Mouse (Mus musculus) left cerebral cortex, adult 8-10 months (tissue): ENCODE data around the gene 1700018F24Rik. TPM values are rescaled to one million over a fixed set of nuclear protein-coding genes. Genes with fewer than 3 reads are reported as not detected.
"Not testable (repeated sequence)": the region's sequence is repeated elsewhere in the genome, so short reads cannot be mapped to it uniquely, and the experiment has no call there.

ENCODE experiments used
- DNase-seq, 2 experiments: peaks; one replicate each; pipeline ENCODE4 v3.0.0; 2022; ENCODE audit warnings: low spot score in 2 of 2
- total RNA-seq, 4 experiments: library from RNA; stranded (reverse); gene quantifications; 2 replicates each; pipeline ENCODE4 v1.2.4; 2022

1700018F24Rik gene
- total RNA-seq, 4 experiments from 2014 or later = not detected

DNA sequence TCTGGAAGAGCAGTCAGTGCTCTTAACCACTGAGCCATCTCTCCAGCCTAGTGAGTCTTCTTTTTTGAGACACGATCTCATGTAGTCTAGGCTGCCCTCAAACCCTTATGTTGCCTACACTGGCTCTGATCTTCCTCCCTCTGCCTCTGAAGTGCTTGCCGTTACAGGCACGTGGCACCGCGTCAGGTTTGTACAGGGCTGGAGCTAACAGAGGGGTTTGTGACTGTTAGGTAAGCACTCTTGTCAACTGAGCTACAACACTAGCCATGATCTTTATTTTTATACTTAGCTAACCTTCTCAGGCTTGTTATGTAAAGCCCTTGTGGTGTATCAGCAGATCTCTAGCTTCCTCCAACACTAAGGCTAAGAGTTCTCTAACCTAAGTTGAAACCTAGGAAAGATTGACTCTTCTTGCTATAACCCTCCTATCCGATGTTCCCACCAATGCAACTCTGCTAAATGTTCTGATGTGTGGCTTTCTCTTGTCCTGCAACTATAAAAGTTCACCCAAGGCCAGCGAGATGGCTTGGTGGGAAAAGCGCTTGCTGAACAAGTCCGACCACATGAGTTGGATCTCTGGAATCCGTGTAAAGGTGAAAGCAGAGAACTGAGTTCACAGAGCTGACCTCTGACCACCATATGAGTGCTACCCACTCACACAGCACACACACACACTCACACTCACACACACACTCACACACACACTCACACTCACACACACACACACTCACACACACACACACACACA lies 39.2 kb downstream of the 1700018F24Rik start:
- DNase-seq = no peak

DNA sequence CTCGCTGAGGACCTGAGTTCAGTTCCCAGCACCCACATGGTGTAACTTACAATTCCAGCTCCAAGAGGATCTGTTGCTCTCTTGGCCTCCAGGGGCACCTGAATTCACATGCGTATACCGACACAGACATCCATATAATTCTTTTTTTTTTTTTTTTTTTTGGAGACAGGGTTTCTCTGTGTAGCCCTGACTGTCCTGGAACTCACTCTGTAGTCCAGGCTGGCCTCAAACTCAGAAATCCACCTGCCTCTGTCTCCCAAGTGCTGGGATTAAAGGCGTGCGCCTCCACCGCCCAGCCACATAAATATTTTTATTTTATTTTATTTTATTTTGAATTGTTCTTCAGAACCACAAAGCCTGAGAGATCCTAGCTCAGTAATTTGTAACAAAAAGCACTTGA lies 40.4 kb downstream of the 1700018F24Rik start:
- not testable (repeated sequence) for DNase-seq

DNA sequence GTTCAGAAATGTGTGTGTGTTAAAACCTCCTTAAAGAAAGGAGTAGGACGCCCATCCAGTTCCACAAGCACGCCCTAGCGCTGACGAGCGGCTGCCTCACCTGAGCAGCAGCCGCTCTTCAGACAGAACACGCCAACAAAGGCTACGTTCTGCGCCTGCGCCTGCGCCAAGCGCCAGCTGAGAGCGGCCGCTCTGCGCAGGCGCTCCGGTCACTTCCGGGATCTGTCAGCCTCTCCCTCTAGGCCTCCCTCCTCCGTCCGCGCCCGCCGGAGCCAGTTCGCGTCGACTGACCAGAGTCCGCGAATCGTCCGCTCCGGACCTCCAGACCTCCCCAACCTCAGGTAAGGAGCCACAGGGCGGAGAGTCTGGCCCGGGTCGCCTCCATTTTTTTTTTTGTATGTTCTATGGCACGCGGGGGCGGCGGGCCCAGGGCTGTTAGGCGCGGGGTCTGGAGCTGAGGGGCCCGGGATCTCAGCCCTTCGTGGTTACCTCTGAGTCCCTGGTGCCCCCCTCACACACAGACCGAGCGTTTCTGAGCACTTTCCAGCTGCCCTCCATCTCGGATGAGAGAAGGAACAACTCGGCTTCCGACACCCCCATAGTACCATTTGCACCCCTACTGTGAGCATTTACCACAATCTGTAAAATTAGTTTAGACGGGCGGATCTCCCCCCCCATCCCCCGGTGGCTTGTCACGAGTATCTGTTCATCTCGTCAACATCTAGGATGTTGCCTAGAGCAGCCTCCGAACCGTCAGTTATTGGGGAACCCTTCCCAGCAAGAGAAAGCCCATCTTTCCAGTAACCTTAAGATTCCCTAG lies 41.1 kb downstream of the 1700018F24Rik start, which contains the start of the genes Arpc1a and Kpna7:
TSS of gene Arpc1a (plus strand) at position 199 of the 820 bp plus-strand sequence.
TSS of gene Kpna7 (minus strand) at position 399 of the 820 bp plus-strand sequence.
- peak; percentile 75 to 86 for DNase-seq

DNA sequence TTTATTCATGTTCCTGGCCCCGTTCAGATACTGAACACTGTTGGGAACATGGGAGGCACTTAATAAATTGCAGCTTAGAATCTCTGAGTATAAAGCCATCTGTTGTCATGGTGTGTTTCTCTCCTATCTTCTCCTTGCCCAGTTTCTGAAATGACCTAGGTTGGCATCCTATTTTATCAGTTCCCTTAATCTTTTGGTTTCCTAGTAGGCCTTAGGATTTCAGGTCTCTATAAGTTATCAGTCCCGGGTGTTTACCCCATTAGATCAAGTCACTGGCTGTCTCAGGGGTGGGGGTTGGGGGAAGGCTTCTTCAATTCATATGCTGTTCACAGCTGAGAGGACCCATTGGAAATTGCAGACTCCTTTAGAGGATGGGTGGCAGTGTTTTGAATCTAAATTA lies 42.0 kb downstream of the 1700018F24Rik start:
- DNase-seq = no peak

DNA sequence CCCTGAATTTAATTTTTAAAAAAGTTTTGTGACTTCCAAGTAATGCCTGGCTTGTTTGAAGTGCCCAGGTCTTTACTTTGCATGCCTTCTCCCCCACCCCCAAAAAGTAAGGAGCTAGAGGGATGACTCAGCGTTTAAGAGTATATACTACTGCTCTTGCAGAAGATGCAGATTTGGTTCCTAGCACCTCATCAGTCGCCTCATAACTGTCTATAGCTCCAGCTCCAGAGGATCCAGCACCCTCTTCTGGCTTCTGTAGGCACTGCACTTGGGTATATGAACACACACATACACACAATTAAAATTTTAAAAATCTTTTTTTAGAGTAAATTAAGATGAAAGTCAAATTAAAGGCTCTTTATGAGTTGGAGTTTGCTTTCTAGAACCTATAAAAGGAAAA lies 45.4 kb downstream of the 1700018F24Rik start:
- DNase-seq = no peak

DNA sequence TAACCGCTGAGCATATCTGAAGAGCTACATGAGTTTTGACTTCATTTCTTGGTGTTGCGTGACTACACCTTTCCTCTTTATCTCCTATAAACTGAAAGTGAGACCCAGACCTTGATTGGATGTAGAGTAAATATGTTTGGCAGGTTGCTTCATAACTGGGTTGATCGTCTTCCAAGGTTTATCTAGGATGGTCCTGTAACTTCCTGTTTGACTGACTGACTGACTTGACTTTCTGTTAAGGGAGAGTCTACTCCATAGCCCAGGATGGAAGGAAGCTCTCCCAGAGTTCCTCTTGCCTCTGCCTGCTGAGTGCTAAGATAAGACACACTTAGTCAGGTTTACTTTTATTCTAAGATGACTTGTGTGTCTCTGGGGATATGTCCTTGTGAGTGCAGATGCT lies 47.1 kb downstream of the 1700018F24Rik start:
- DNase-seq = no peak

Other genes with a start within 250 kb of the 1700018F24Rik start
- gene Smurf1, start 77.1 kb upstream of the 1700018F24Rik start, total RNA-seq = 10 to 100 TPM; 32.4 to 38.4 (median 37.2) TPM
- gene Gm4871, start 10.2 kb upstream of the 1700018F24Rik start, total RNA-seq = not detected
- gene Arpc1a, start 40.8 kb downstream of the 1700018F24Rik start, total RNA-seq = 100 to 1,000 TPM; 213 to 219 (median 216) TPM
- not detected for gene Kpna7, start 41.0 kb downstream of the 1700018F24Rik start, total RNA-seq
- 10 to 100 TPM; 17.4 to 47.4 (median 23.9) TPM for gene Arpc1b, start 71.2 kb downstream of the 1700018F24Rik start, total RNA-seq
- gene Pdap1, start 97.2 kb downstream of the 1700018F24Rik start, total RNA-seq = 100 to 1,000 TPM in 1 of 4 experiments, 10 to 100 TPM in 3; 77.5 to 101 (median 86.1) TPM
- 10 to 100 TPM; 70.3 to 76.5 (median 74.1) TPM for gene Bud31, start 97.4 kb downstream of the 1700018F24Rik start, total RNA-seq
- gene Ptcd1, start 124.1 kb downstream of the 1700018F24Rik start, total RNA-seq = 10 to 100 TPM; 20.2 to 23.4 (median 21.8) TPM
- gene Cpsf4, start 124.2 kb downstream of the 1700018F24Rik start, total RNA-seq = 10 to 100 TPM; 19.2 to 25.9 (median 22.6) TPM
- gene Atp5j2, start 149.1 kb downstream of the 1700018F24Rik start, total RNA-seq = 100 to 1,000 TPM; 243 to 395 (median 326) TPM
- gene Zkscan14, start 158.9 kb downstream of the 1700018F24Rik start, total RNA-seq = 10 to 100 TPM; 13.3 to 14.3 (median 14.0) TPM
- 10 to 100 TPM; 10.4 to 12.2 (median 10.9) TPM for gene Zkscan5, start 161.6 kb downstream of the 1700018F24Rik start, total RNA-seq
- gene Zfp655, start 188.7 kb downstream of the 1700018F24Rik start, total RNA-seq = 10 to 100 TPM; 31.6 to 35.8 (median 31.9) TPM
- 10 to 100 TPM; 18.5 to 24.1 (median 22.5) TPM for gene Zscan25, start 237.5 kb downstream of the 1700018F24Rik start, total RNA-seq